Mouse (Mus musculus) heart, postnatal 0 days (tissue): ENCODE data around the gene Spsb2. TPM values are rescaled to one million over a fixed set of nuclear protein-coding genes. Genes with fewer than 3 reads are reported as not detected.

Experiments
- ATAC-seq: fragments of 200-750 bp; cut with Nextera tagmentation; 2 replicates; pipeline ENCODE4 v1.8.0; 2017; ENCODE audit warnings: low read depth, moderate number of reproducible peaks, moderate library complexity; ENCODE audit not compliant: insufficient read depth
- DNase-seq: peaks from one replicate; pipeline ENCODE4 v3.0.0-alpha.2; 2016; ENCODE audit warnings: low spot score
- H3K27ac ChIP-seq: fragments of 300-500 bp; sonication (generic); 2 replicates; pipeline ENCODE4 v1.5.1; 2014; ENCODE audit warnings: low read depth, mild to moderate bottlenecking
- H3K27me3 ChIP-seq: fragments of 300-500 bp; sonication (generic); 2 replicates; pipeline ENCODE4 v1.6.1; 2014; ENCODE audit warnings: low read length, mixed read lengths; ENCODE audit not compliant: control insufficient read depth, insufficient read depth
- H3K36me3 ChIP-seq: fragments of 300-500 bp; sonication (generic); replicated peaks from 2 replicates; pipeline ENCODE4 v1.6.1; 2014; ENCODE audit warnings: low read length, mixed read lengths; ENCODE audit not compliant: control insufficient read depth, insufficient read depth
- H3K4me1 ChIP-seq: fragments of 300-500 bp; sonication (generic); 2 replicates; pipeline ENCODE4 v1.6.1; 2014; ENCODE audit warnings: antibody characterized with exemption; ENCODE audit not compliant: control insufficient read depth, insufficient read depth
- H3K4me2 ChIP-seq: fragments of 300-500 bp; sonication (generic); 2 replicates; pipeline ENCODE4 v1.6.1; 2014; ENCODE audit warnings: low read depth, mild to moderate bottlenecking, low read length, moderate library complexity
- H3K4me3 ChIP-seq: fragments of 300-500 bp; sonication (generic); 2 replicates; pipeline ENCODE4 v1.5.1; 2014; ENCODE audit warnings: low read depth, low read length
- H3K9ac ChIP-seq: fragments of 300-500 bp; sonication (generic); replicated peaks from 2 replicates; pipeline ENCODE4 v1.6.1; 2014; ENCODE audit warnings: low read depth, low read length, mixed read lengths
- H3K9me3 ChIP-seq: fragments of 300-500 bp; sonication (generic); replicated peaks from 2 replicates; pipeline ENCODE4 v1.6.1; 2016; ENCODE audit warnings: low read length; ENCODE audit not compliant: control insufficient read depth
- CTCF ChIP-seq: IDR thresholded peaks from 2 replicates; pipeline ENCODE4 v1.5.1; 2016; ENCODE audit warnings: antibody characterized with exemption, control low read depth, low read depth
- EP300 ChIP-seq: IDR thresholded peaks from 2 replicates; pipeline ENCODE4 v1.6.1; 2016; ENCODE audit warnings: antibody characterized with exemption, low read depth
- WGBS: fragments of 180-500 bp; shearing (Covaris S2); extraction: QIAGEN DNeasy Blood & Tissue Kit; methylation state at CpG from one replicate; pipeline ENCODE4 v1.1.7; 2014; 5-methylcytosine and 5-hydroxymethylcytosine counted together
- polyA plus RNA-seq: library from polyadenylated mRNA; unstranded; fragments of >200 nt; fragmentation: Nextera tagmentation; extraction: Ambion mirVana; gene quantifications from 2 replicates; pipeline ENCODE4 v1.2.1, GENCODE M21; 2015
- total RNA-seq: library from RNA; depleted of rRNA; stranded (reverse); fragments of >200 nt; gene quantifications from 2 replicates; pipeline ENCODE4 v1.2.3, GENCODE M21; 2014; ENCODE audit warnings: low replicate concordance

Spsb2 gene
- total and polyA plus RNA-seq, 2 experiments from 2014 or later = 5.9 to 7.0 TPM

- Histone ChIP-seq H3K27ac (peak overlapping the region; percentile 96; the same call in 1 of the 2 replicates), H3K4me1 (peaks cover 13% of the 10 kb centered on the region; the same call in 1 of the 2 replicates), H3K27me3 (no peaks in the 10 kb centered on the region), H3K36me3 (peaks cover 61% of the 10 kb centered on the region), H3K4me3 (peak overlapping the region; percentile 71), H3K9me3 (no peaks in the 10 kb centered on the region), H3K9ac (peak overlapping the region; percentile 91; the same call in 1 of the 2 replicates), H3K4me2 (peak overlapping the region; percentile 79)
- DNase-seq (no peak), ATAC-seq (no peak)
- TF ChIP-seq EP300 (no peak), CTCF (no peak)
- WGBS = 29% methylated on average over 8 of the region's 8 CpGs
These were observed 6.0 kb downstream of the Spsb2 start for GRCm38 (mm10) chr6:124814448-124814847.

- ATAC-seq = no peak
- Histone ChIP-seq H3K9ac (no peak overlapping the region), H3K27ac (no peak overlapping the region), H3K36me3 (peaks cover 68% of the 10 kb centered on the region), H3K27me3 (no peaks in the 10 kb centered on the region), H3K4me3 (no peak overlapping the region), H3K4me2 (no peak overlapping the region), H3K4me1 (peaks cover 13% of the 10 kb centered on the region; the same call in 1 of the 2 replicates), H3K9me3 (no peaks in the 10 kb centered on the region)
- no peak for TF ChIP-seq CTCF
- 76% methylated on average over 9 of the region's 9 CpGs for WGBS
- no peak for DNase-seq
These were observed 6.7 kb downstream of the Spsb2 start for GRCm38 (mm10) chr6:124814858-124815774.

GRCm38 (mm10) chr6:124816611-124817010, 8.2 kb downstream of the Spsb2 start:
- Histone ChIP-seq H3K36me3 (peaks cover 73% of the 10 kb centered on the region), H3K4me1 (peaks cover 13% of the 10 kb centered on the region; the same call in 1 of the 2 replicates), H3K4me2 (no peak overlapping the region), H3K27ac (no peak overlapping the region), H3K4me3 (no peak overlapping the region), H3K27me3 (no peaks in the 10 kb centered on the region), H3K9me3 (no peaks in the 10 kb centered on the region), H3K9ac (no peak overlapping the region)
- DNase-seq (no peak), ATAC-seq (no peak)
- TF ChIP-seq EP300 (no peak), CTCF (no peak)
- WGBS = 92% methylated on average over 4 of the region's 4 CpGs

- TF ChIP-seq CTCF = no peak
- TF ChIP-seq EP300 = no peak
- no peak overlapping the region for H3K4me3 ChIP-seq
- no peak overlapping the region for H3K4me2 ChIP-seq
- ATAC-seq (no peak), DNase-seq (no peak)
- no peaks in the 10 kb centered on the region for H3K9me3 ChIP-seq
- H3K27me3 ChIP-seq = no peaks in the 10 kb centered on the region
- no peak overlapping the region for H3K9ac ChIP-seq
- H3K36me3 ChIP-seq = peaks cover 73% of the 10 kb centered on the region
- H3K4me1 ChIP-seq = peaks cover 13% of the 10 kb centered on the region; the same call in 1 of the 2 replicates
- WGBS = 95% methylated on average over 11 of the region's 11 CpGs
- H3K27ac ChIP-seq = no peak overlapping the region
These were observed 8.7 kb downstream of the Spsb2 start for GRCm38 (mm10) chr6:124817125-124817524.

GRCm38 (mm10) chr6:124817563-124817962, 9.1 kb downstream of the Spsb2 start:
- WGBS = 92% methylated on average over 8 of the region's 8 CpGs
- H3K4me3 ChIP-seq = no peak overlapping the region
- ATAC-seq (no peak), DNase-seq (no peak)
- H3K36me3 ChIP-seq = peaks cover 75% of the 10 kb centered on the region
- no peak overlapping the region for H3K9ac ChIP-seq
- H3K4me2 ChIP-seq = no peak overlapping the region
- no peaks in the 10 kb centered on the region for H3K9me3 ChIP-seq
- TF ChIP-seq CTCF = no peak
- no peak for TF ChIP-seq EP300
- peaks cover 9% of the 10 kb centered on the region; the same call in 1 of the 2 replicates for H3K4me1 ChIP-seq
- H3K27ac ChIP-seq = no peak overlapping the region
- H3K27me3 ChIP-seq = no peaks in the 10 kb centered on the region
